Mouse (Mus musculus) neural tube, embryonic 14.5 days (tissue): ENCODE data around the gene Inpp5a. TPM values are rescaled to one million over a fixed set of nuclear protein-coding genes. Genes with fewer than 3 reads are reported as not detected.

Source experiments
- ATAC-seq: fragments of 200-750 bp; cut with Nextera tagmentation; 2 replicates; pipeline ENCODE4 v1.8.0; 2017; ENCODE audit warnings: low read depth, mild to moderate bottlenecking, moderate TSS enrichment, moderate library complexity
- H3K27ac ChIP-seq: fragments of 300-500 bp; sonication (generic); 2 replicates; pipeline ENCODE4 v1.5.1; 2014; ENCODE audit warnings: low read depth, mild to moderate bottlenecking, control low read depth, low read length, moderate library complexity, mixed read lengths
- H3K27me3 ChIP-seq: fragments of 300-500 bp; sonication (generic); 2 replicates; pipeline ENCODE4 v1.6.1; 2014; ENCODE audit warnings: low read length; ENCODE audit not compliant: control insufficient read depth, insufficient read depth
- H3K36me3 ChIP-seq: fragments of 300-500 bp; sonication (generic); 2 replicates; pipeline ENCODE4 v1.6.1; 2014; ENCODE audit warnings: low read length, mixed read lengths; ENCODE audit not compliant: control insufficient read depth, insufficient read depth
- H3K4me1 ChIP-seq: fragments of 300-500 bp; sonication (generic); 2 replicates; pipeline ENCODE4 v1.6.1; 2014; ENCODE audit warnings: low read length; ENCODE audit not compliant: control insufficient read depth, insufficient read depth
- H3K4me2 ChIP-seq: fragments of 300-500 bp; sonication (generic); 2 replicates; pipeline ENCODE4 v1.6.1; 2014; ENCODE audit warnings: mild to moderate bottlenecking, low read depth, low read length, control low read depth
- H3K4me3 ChIP-seq: fragments of 300-500 bp; sonication (generic); 2 replicates; pipeline ENCODE4 v1.5.1; 2014; ENCODE audit warnings: low read depth, low read length, control low read depth, mixed read lengths
- H3K9ac ChIP-seq: fragments of 300-500 bp; sonication (generic); replicated peaks from 2 replicates; pipeline ENCODE4 v1.6.1; 2014; ENCODE audit warnings: low read depth, mild to moderate bottlenecking, control low read depth, low read length, mixed read lengths
- H3K9me3 ChIP-seq: fragments of 300-500 bp; sonication (generic); 2 replicates; pipeline ENCODE4 v1.6.1; 2016; ENCODE audit warnings: low read length; ENCODE audit not compliant: control insufficient read depth
- WGBS: fragments of 180-500 bp; shearing (Covaris S2); extraction: QIAGEN DNeasy Blood & Tissue Kit; methylation state at CpG from one replicate; pipeline ENCODE4 v1.1.7; 2014; 5-methylcytosine and 5-hydroxymethylcytosine counted together
- polyA plus RNA-seq: library from polyadenylated mRNA; unstranded; fragments of >200 nt; fragmentation: Nextera tagmentation; extraction: Ambion mirVana; gene quantifications from 2 replicates; pipeline ENCODE4 v1.2.1, GENCODE M21; 2014

Gene Inpp5a
- polyA plus RNA-seq, 1 experiment from 2014 or later: 25.3 TPM

DNA sequence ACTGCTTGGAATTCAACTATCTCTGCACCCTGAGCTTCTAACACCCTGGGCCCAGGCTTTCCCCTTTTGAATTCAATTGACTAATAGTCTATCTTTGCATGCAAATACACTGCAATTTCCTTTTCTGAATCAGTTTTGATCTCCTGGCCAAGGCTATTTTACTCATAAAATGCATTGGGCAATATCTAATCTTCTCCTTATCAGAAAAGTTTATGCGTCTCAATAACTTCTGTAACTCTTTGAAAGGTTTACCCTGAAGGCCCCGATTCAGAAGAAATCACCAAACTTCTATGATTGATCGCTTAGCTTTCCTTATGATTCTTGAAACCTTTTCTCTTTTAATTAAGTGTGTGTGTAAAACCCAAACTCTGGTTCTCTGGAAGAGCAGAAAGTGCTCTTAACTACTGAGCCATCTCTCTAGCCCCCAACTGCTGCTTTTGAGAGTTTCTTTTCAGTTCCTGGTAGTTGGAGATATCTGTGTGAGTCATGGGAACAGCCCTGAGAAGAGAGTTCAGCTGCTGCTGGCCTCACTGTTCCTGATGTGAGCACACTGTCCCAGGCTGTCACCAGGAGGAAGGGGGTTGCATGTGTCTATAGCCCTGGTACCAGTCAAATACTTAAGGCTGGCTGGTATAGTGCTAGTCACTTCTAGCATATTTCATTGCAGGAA is 27.9 kb upstream of the Inpp5a start:
- H3K27ac ChIP-seq: no peak overlapping the region
- no peak overlapping the region for H3K4me2 ChIP-seq
- H3K9ac ChIP-seq: no peak overlapping the region
- H3K4me1 ChIP-seq: peaks cover 13% of the 10 kb centered on the region
- no peaks in the 10 kb centered on the region for H3K27me3 ChIP-seq
- no peak for ATAC-seq
- no peak overlapping the region for H3K4me3 ChIP-seq
- H3K36me3 ChIP-seq: no peaks in the 10 kb centered on the region
- 96% methylated on average over 3 of the region's 3 CpGs for WGBS
- H3K9me3 ChIP-seq: no peaks in the 10 kb centered on the region

DNA sequence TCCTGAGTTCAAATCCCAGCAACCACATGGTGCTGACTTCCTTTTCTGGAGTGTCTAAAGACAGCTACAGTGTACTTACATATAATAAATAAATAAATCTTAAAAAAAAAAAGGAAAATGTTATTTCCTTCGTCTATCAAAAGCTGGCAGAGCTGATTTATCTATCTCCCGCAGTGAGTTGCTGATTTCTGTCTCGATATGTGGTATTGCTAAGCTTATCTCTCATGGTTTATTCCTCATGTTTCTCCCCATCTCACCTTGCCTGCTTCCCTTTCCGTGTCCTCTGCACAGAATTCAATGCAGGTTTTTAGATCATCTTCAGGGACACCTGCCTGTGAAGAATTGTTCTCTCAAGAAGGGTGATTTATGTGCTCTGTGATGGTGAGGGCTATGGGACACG is 27.1 kb upstream of the Inpp5a start:
- H3K9me3 ChIP-seq: no peaks in the 10 kb centered on the region
- H3K27me3 ChIP-seq: no peaks in the 10 kb centered on the region
- WGBS: 86% methylated on average over 5 of the region's 5 CpGs
- H3K4me1 ChIP-seq: peaks cover 13% of the 10 kb centered on the region
- H3K9ac ChIP-seq: no peak overlapping the region
- no peak overlapping the region for H3K4me3 ChIP-seq
- no peaks in the 10 kb centered on the region for H3K36me3 ChIP-seq
- H3K4me2 ChIP-seq: no peak overlapping the region
- ATAC-seq: no peak
- H3K27ac ChIP-seq: no peak overlapping the region

DNA sequence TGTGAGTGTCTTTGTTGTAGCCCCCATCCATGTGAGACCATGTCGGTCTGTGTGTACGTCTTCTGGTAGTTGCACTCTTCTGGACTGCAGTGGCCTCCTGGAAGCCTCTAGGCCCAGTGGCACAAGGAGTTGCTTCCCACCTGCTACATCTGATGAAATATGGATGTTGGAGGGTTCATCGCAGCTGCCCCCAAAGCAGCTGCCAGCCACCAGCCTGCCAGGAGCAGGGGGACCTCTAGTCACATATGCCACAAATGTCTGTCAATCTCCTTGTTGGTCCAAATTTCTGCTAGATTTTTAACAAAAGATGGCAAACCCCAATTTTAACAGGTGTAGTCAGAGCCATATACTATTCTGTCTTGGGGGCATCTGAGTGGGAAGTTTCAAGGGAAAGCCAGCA is 26.4 kb upstream of the Inpp5a start:
- peaks cover 13% of the 10 kb centered on the region for H3K4me1 ChIP-seq
- no peak overlapping the region for H3K4me2 ChIP-seq
- H3K4me3 ChIP-seq: no peak overlapping the region
- H3K9ac ChIP-seq: no peak overlapping the region
- H3K27me3 ChIP-seq: no peaks in the 10 kb centered on the region
- no peaks in the 10 kb centered on the region for H3K9me3 ChIP-seq
- ATAC-seq: no peak
- no peak overlapping the region for H3K27ac ChIP-seq
- no peaks in the 10 kb centered on the region for H3K36me3 ChIP-seq
- WGBS: 60% methylated on average over 3 of the region's 3 CpGs

DNA sequence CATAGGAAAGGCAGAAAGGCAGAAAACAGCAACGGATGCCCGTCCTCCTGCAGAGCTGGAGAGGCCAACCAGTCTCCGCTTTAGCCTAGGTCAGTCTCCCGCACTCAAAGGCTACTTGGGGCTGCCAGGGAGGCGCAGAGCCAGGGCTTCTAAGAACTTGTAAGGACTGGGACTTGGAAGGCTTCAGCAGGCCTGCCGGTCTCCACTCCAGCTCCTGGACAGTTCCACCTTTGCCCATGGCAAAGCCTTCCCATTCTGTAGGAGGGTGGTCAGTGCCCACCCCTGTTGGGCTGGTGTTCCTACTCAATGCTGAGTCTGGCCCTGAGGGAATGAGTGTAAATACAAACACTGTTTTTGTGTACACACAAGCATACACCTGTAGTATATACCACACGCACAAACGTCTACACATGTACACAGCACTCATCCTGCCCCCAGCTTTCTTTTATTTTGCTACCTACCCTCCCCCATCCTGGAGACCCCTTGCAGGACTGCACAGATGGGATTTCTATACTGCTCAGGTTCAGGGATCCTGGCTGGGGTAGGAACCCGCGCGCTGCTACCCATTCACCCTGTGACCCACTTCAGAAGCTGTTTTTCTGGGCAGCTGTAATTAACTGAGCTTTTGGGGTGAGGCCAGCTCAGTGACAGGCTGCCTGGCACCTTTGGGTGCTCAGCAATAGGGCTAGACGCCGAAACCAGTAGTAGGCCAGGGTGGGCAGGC is 25.5 kb upstream of the Inpp5a start:
- no peak overlapping the region for H3K9ac ChIP-seq
- H3K4me2 ChIP-seq: no peak overlapping the region
- no peaks in the 10 kb centered on the region for H3K27me3 ChIP-seq
- H3K4me3 ChIP-seq: no peak overlapping the region
- WGBS: 58% methylated on average over 13 of the region's 13 CpGs
- H3K27ac ChIP-seq: no peak overlapping the region; the same call in 1 of the 2 replicates
- H3K36me3 ChIP-seq: no peaks in the 10 kb centered on the region
- H3K4me1 ChIP-seq: peaks cover 13% of the 10 kb centered on the region
- 0 out of 2 replicates have a peak, but pooled peaks have one; percentile 54 for ATAC-seq
- no peaks in the 10 kb centered on the region for H3K9me3 ChIP-seq

DNA sequence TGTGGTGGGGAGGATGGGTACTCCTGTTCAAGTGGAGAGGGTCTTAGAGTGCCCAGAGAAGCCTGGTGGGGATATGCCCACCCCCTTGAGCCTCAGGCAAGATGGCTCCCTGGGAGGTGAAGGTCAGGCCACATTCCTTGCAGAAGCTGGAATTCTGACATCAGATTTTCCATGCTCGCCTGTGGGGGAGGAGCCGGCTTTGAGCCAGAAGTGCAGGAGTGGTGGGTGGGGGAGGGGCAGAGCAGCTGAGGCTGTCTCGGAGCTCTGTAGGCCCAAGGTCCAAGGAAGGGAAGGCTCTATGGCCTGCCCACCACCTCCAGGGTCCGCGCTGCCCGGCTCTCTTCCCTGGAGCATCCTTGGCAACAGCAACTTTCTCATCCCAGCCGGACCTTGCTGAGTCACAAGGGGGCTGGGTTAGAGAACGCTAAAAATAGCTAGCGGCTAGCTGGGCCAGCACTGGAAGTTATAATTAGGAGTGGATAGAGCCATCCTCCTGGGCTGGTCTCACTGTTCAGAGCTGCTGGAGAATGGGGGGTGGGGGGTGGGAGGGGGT is 24.8 kb upstream of the Inpp5a start:
- H3K9me3 ChIP-seq: no peaks in the 10 kb centered on the region
- H3K36me3 ChIP-seq: no peaks in the 10 kb centered on the region
- H3K4me1 ChIP-seq: peaks cover 13% of the 10 kb centered on the region
- 7% methylated on average over 9 of the region's 9 CpGs for WGBS
- H3K27ac ChIP-seq: no peak overlapping the region; the same call in 1 of the 2 replicates
- peak; percentile 68; the same call in 1 of the 2 replicates for ATAC-seq
- no peak overlapping the region for H3K4me2 ChIP-seq
- no peak overlapping the region for H3K9ac ChIP-seq
- no peak overlapping the region for H3K4me3 ChIP-seq
- no peaks in the 10 kb centered on the region for H3K27me3 ChIP-seq

DNA sequence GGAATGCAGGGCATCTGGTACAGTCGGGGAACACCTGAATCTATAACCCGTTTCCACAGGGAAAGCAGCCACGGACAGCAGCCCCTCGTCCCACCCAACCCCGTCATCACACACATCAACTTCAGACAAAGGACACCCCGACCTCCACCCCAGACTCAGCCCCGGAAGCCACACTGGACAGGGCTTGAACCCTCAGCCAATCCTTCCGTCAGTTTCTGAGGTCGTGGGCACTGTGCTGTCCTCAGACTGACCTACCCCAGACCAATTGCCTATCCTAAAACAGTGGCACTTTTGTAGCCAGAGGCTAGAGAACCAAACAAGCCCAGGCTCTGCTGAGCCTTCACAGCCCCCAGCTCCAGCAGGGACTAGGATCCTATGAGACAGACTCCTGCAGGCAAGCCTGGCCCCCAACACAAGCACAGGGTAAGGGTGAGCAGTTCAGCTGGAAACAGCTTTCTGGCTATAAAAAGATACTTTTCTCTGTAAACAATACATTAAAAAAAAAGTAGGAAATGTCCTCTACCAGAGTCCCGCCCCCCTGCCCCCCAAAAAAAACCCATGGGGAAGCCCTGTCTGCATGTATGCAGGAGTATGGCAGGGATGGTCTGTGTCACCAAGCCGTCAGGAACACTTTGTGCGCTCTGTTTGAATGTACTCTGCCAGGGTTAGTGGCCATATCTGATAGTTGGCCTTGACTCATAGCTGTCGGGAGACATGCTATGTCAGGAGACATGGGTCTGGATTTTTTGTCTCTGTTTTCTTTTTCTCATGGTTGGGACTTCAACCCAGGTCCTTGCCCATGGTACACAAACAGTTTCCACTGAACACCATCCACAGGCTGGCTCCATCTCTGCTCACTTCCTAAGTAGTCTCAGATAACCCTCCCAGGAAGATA is 23.7 kb upstream of the Inpp5a start:
- no peaks in the 10 kb centered on the region for H3K27me3 ChIP-seq
- H3K36me3 ChIP-seq: no peaks in the 10 kb centered on the region
- WGBS: 77% methylated on average over 13 of the region's 13 CpGs
- peaks cover 13% of the 10 kb centered on the region for H3K4me1 ChIP-seq
- ATAC-seq: no peak
- no peak overlapping the region for H3K4me3 ChIP-seq
- H3K9me3 ChIP-seq: no peaks in the 10 kb centered on the region
- H3K27ac ChIP-seq: no peak overlapping the region
- no peak overlapping the region for H3K9ac ChIP-seq
- H3K4me2 ChIP-seq: no peak overlapping the region

DNA sequence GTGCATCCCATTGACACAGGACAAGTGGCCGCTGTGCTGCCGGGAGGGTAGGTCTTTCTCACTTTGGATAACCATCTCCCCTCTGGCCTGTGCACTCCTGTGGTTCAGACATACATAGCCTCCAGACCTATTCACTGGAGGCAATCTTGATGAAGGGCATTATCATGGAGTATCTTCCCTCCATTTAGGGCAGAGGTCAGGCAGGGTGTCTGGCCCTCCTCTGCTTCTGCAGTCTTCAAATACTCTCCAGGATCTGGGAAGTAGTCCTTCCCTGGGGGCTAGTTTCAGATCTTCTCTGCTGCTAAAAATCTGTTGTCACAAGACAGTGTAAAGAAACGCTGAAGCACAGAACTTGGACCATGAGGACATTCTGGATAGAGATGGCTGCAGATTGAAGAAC is 22.8 kb upstream of the Inpp5a start:
- no peak overlapping the region for H3K4me3 ChIP-seq
- no peak overlapping the region for H3K4me2 ChIP-seq
- peaks cover 13% of the 10 kb centered on the region for H3K4me1 ChIP-seq
- no peaks in the 10 kb centered on the region for H3K36me3 ChIP-seq
- no peak overlapping the region for H3K9ac ChIP-seq
- no peak overlapping the region for H3K27ac ChIP-seq
- no peaks in the 10 kb centered on the region for H3K27me3 ChIP-seq
- no peak for ATAC-seq
- WGBS: 89% methylated on average over 3 of the region's 3 CpGs
- no peaks in the 10 kb centered on the region for H3K9me3 ChIP-seq

DNA sequence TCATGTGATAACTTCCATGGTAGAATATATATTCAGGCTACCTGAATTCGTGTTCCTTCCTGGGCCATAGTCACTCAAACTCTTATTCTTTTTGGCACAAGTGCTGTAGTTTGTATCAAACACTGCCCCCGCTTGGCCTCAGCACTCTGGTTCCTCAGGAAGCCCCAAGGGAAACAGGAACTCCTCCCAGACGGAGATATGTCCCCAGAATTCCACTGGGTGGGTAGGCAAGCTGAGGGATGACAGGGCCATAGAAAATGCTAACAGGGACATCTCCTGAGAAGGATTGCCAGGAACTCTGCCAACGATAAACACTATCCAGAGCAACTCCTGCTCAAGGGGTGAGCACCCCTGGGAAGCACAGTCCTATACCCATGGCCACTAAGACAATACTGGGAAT is 22.4 kb upstream of the Inpp5a start:
- 80% methylated on average over 4 of the region's 4 CpGs for WGBS
- H3K36me3 ChIP-seq: no peaks in the 10 kb centered on the region
- H3K9me3 ChIP-seq: no peaks in the 10 kb centered on the region
- peaks cover 13% of the 10 kb centered on the region for H3K4me1 ChIP-seq
- no peak overlapping the region for H3K9ac ChIP-seq
- H3K27ac ChIP-seq: no peak overlapping the region
- H3K4me2 ChIP-seq: no peak overlapping the region
- no peak overlapping the region for H3K4me3 ChIP-seq
- ATAC-seq: no peak
- no peaks in the 10 kb centered on the region for H3K27me3 ChIP-seq
